Mouse (Mus musculus) testis, postnatal 10 days (tissue): ENCODE data around the gene Zfp467.

ENCODE experiments used
- DNase-seq: peaks from one replicate; pipeline ENCODE4 v3.0.0; 2021; ENCODE audit warnings: low spot score

Gene Zfp467

GRCm38 (mm10) chr6:48445181-48446101, at the start of gene Zfp467:
Zfp467 (minus strand) TSS chr6:48445825.
- DNase-seq = peak; percentile 72

GRCm38 (mm10) chr6:48493136-48493730, 47.6 kb upstream of the Zfp467 start:
- no peak for DNase-seq

- peak; percentile 35 for DNase-seq
Observed at GRCm38 (mm10) chr6:48491361-48491760, 45.7 kb upstream of the Zfp467 start.

GRCm38 (mm10) chr6:48489741-48490140, 44.1 kb upstream of the Zfp467 start:
- DNase-seq = peak; percentile 38

GRCm38 (mm10) chr6:48487747-48488725, 42.4 kb upstream of the Zfp467 start:
- peak; percentile 43 for DNase-seq

GRCm38 (mm10) chr6:48482501-48482900, 36.9 kb upstream of the Zfp467 start:
- DNase-seq = no peak

- DNase-seq = no peak
Observed at GRCm38 (mm10) chr6:48478446-48478845, 32.8 kb upstream of the Zfp467 start.

- no peak for DNase-seq
Observed at GRCm38 (mm10) chr6:48470739-48471138, 25.1 kb upstream of the Zfp467 start.

GRCm38 (mm10) chr6:48467490-48467889, 21.9 kb upstream of the Zfp467 start:
- DNase-seq = no peak

- DNase-seq = no peak
Observed at GRCm38 (mm10) chr6:48466715-48467114, 21.1 kb upstream of the Zfp467 start.

GRCm38 (mm10) chr6:48464966-48465679, 19.5 kb upstream of the Zfp467 start:
- DNase-seq = no peak

GRCm38 (mm10) chr6:48452771-48453170, 7.1 kb upstream of the Zfp467 start:
- DNase-seq = no peak

- no peak for DNase-seq
Observed at GRCm38 (mm10) chr6:48452151-48452550, 6.5 kb upstream of the Zfp467 start.

GRCm38 (mm10) chr6:48448527-48448926, 2.9 kb upstream of the Zfp467 start:
- DNase-seq = no peak

- DNase-seq = no peak
Observed at GRCm38 (mm10) chr6:48447929-48448328, 2.3 kb upstream of the Zfp467 start, which contains the start of gene Sspo. Sspo (plus strand) TSS chr6:48448229.

- DNase-seq = no peak
Observed at GRCm38 (mm10) chr6:48446896-48447295, 1.3 kb upstream of the Zfp467 start.

GRCm38 (mm10) chr6:48446256-48446655, 631 bp upstream of the Zfp467 start:
- DNase-seq = no peak

GRCm38 (mm10) chr6:48444310-48445180, 1.1 kb downstream of the Zfp467 start:
- DNase-seq = peak; percentile 90

- DNase-seq = peak; percentile 98
Observed at GRCm38 (mm10) chr6:48443592-48444309, 1.9 kb downstream of the Zfp467 start.
